Mouse (Mus musculus) intestine, postnatal 0 days (tissue): ENCODE results near the gene Megf11. TPM values are rescaled to one million over a fixed set of nuclear protein-coding genes. Genes with fewer than 3 reads are reported as not detected.

Experiments
- ATAC-seq: fragments of 200-750 bp; cut with Nextera tagmentation; 2 replicates; pipeline ENCODE4 v1.8.0; 2017; ENCODE audit warnings: mild to moderate bottlenecking, moderate TSS enrichment, moderate library complexity
- H3K27ac ChIP-seq: fragments of 300-500 bp; sonication (generic); 2 replicates; pipeline ENCODE4 v1.5.1; 2014; ENCODE audit warnings: mild to moderate bottlenecking, low read depth, low read length, moderate library complexity
- H3K27me3 ChIP-seq: fragments of 300-500 bp; sonication (generic); replicated peaks from 2 replicates; pipeline ENCODE4 v1.6.1; 2014; ENCODE audit warnings: low read length, mixed read lengths; ENCODE audit not compliant: control insufficient read depth, insufficient read depth
- H3K36me3 ChIP-seq: fragments of 300-500 bp; sonication (generic); 2 replicates; pipeline ENCODE4 v1.6.1; 2014; ENCODE audit warnings: mild to moderate bottlenecking, moderate library complexity; ENCODE audit not compliant: control insufficient read depth, insufficient read depth
- H3K4me1 ChIP-seq: fragments of 300-500 bp; sonication (generic); replicated peaks from 2 replicates; pipeline ENCODE4 v1.6.1; 2014; ENCODE audit warnings: antibody characterized with exemption, low read length, mixed read lengths; ENCODE audit not compliant: control insufficient read depth, insufficient read depth
- H3K4me2 ChIP-seq: fragments of 300-500 bp; sonication (generic); replicated peaks from 2 replicates; pipeline ENCODE4 v1.6.1; 2014; ENCODE audit warnings: low read depth, mild to moderate bottlenecking, moderate library complexity
- H3K4me3 ChIP-seq: fragments of 300-500 bp; sonication (generic); 2 replicates; pipeline ENCODE4 v1.5.1; 2014; ENCODE audit warnings: low read depth, low read length
- H3K9ac ChIP-seq: fragments of 300-500 bp; sonication (generic); 2 replicates; pipeline ENCODE4 v1.6.1; 2014; ENCODE audit warnings: mild to moderate bottlenecking, low read depth, low read length
- H3K9me3 ChIP-seq: fragments of 300-500 bp; sonication (generic); 2 replicates; pipeline ENCODE4 v1.6.1; 2016; ENCODE audit warnings: mixed run types; ENCODE audit not compliant: control insufficient read depth
- CTCF ChIP-seq: sonication (generic); IDR thresholded peaks from 2 replicates; pipeline ENCODE4 v1.5.1; 2016; ENCODE audit warnings: low read depth, mild to moderate bottlenecking, control low read depth, antibody characterized with exemption, moderate library complexity
- WGBS: fragments of 180-500 bp; shearing (Covaris S2); extraction: QIAGEN DNeasy Blood & Tissue Kit; methylation state at CpG from one replicate; pipeline ENCODE4 v1.1.7; 2014; 5-methylcytosine and 5-hydroxymethylcytosine counted together
- polyA plus RNA-seq: library from polyadenylated mRNA; unstranded; fragments of >200 nt; fragmentation: Nextera tagmentation; extraction: Ambion mirVana; gene quantifications from 2 replicates; pipeline ENCODE4 v1.2.1, GENCODE M21; 2015

The Megf11 gene
- polyA plus RNA-seq, 1 experiment from 2014 or later, result 0.69 TPM

DNA sequence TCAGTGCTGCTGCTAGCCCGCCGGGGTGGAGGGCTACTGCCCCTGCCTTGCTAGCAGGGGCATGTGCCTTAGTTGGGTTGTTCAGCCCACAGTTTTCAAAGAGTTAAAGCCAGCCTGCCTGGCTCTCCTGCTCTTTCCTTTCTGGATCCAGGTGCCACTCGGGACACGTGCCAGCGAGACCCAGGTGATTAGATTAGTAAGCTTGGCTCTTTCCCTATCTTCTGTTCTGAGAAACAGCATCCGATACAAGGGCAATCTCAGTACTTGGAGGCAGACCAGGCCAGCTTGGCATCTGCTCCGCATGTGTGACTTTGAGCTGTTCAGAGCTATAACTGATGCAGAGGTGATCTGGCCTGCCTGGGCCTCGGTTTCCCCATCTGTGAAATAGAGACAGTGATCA lies 209.0 kb downstream of the Megf11 start:
- H3K36me3 ChIP-seq, result no peaks in the 10 kb centered on the region
- H3K9ac ChIP-seq, result no peak overlapping the region
- H3K4me2 ChIP-seq, result no peak overlapping the region
- WGBS, result 51% methylated on average over 8 of the region's 8 CpGs
- TF ChIP-seq CTCF, result no peak
- H3K27ac ChIP-seq, result no peak overlapping the region
- no peaks in the 10 kb centered on the region for H3K27me3 ChIP-seq
- H3K9me3 ChIP-seq, result no peaks in the 10 kb centered on the region
- no peaks in the 10 kb centered on the region; the same call in 1 of the 2 replicates for H3K4me1 ChIP-seq
- H3K4me3 ChIP-seq, result no peak overlapping the region
- ATAC-seq, result no peak

DNA sequence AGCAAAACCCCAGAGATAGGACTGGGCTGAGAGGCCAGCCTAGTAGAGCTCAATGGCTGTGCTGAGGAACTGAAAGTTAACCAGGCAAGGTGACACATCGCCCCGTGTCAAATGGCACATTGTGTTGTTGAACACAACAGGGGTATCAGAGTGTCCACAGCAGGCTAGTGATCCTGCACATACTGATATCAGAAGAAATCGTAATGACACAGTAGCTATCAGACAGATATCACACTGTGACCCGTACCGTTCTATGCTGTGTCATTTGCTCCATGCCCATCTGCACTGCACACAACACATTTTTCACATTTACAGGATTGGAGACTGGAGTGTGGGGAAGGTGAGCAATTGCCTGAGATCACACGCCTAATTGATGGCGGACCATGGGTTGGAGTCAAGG lies 213.0 kb downstream of the Megf11 start:
- H3K4me2 ChIP-seq, result no peak overlapping the region

DNA sequence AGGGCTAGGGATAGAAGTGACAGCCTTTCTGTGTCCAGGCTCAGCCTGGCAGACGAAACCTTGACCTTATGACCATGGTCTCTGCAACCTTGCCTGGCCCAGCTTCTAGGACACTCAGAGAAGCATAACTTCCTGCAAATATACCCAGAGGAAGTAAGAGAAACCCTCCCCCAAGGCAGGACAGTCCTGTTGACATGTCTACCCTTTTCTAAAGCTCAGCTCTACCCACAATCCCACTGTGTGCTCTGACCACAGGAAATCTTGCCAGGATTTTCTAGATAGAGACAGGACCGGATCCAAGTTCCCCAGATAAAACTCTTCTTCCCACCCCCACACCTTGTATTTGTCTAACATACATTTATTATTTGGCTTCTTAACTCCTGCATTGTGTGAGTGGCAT lies 215.3 kb downstream of the Megf11 start:
- Histone ChIP-seq H3K27ac (no peak overlapping the region), H3K4me2 (no peak overlapping the region), H3K27me3 (no peaks in the 10 kb centered on the region), H3K4me3 (no peak overlapping the region), H3K36me3 (no peaks in the 10 kb centered on the region), H3K9me3 (no peaks in the 10 kb centered on the region), H3K9ac (no peak overlapping the region), H3K4me1 (0 out of 2 replicates have a peak, but pooled peaks cover 2% of the 10 kb centered on the region)
- ATAC-seq, result no peak
- TF ChIP-seq CTCF, result no peak
- WGBS, result 59% methylated on average over 2 of the region's 2 CpGs

More for the DNA sequence above, 213.0 kb downstream of the Megf11 start:
- H3K9me3 ChIP-seq, result no peaks in the 10 kb centered on the region
- H3K9ac ChIP-seq, result no peak overlapping the region
- no peaks in the 10 kb centered on the region for H3K36me3 ChIP-seq
- ATAC-seq, result no peak
- H3K4me1 ChIP-seq, result no peaks in the 10 kb centered on the region
- 93% methylated on average over 7 of the region's 7 CpGs for WGBS
- H3K27ac ChIP-seq, result no peak overlapping the region
- no peaks in the 10 kb centered on the region for H3K27me3 ChIP-seq
- H3K4me3 ChIP-seq, result no peak overlapping the region
- no peak for TF ChIP-seq CTCF

DNA sequence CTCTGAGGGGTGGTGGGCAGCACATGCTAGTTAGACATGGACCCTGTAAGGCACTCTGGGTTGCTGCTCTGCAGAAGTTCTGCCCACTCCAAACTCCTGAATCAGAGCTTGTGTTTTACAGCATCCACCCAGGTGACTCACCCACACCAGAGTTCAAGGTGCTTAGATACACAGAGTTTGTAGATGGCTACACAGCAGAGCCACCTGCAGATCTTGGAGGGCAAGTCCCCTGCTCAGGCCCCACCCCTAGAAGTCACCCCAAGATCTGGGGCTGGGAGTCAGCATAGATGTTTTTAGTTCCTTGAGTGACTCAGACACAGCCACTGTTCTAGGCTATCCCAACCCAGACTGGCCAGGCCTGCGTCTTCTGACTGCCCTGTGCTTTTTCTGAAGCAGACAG lies 217.5 kb downstream of the Megf11 start:
- no peak overlapping the region for H3K4me2 ChIP-seq
- no peak overlapping the region for H3K27ac ChIP-seq
- H3K4me3 ChIP-seq, result no peak overlapping the region
- no peak overlapping the region for H3K9ac ChIP-seq
- no peaks in the 10 kb centered on the region for H3K9me3 ChIP-seq
- ATAC-seq, result peak; percentile 94
- peak; percentile 41 for TF ChIP-seq CTCF
- H3K4me1 ChIP-seq, result 0 out of 2 replicates have a peak, but pooled peaks cover 2% of the 10 kb centered on the region
- WGBS, result 50% methylated on average over 1 of the region's 1 CpGs
- no peaks in the 10 kb centered on the region for H3K27me3 ChIP-seq
- no peaks in the 10 kb centered on the region for H3K36me3 ChIP-seq

DNA sequence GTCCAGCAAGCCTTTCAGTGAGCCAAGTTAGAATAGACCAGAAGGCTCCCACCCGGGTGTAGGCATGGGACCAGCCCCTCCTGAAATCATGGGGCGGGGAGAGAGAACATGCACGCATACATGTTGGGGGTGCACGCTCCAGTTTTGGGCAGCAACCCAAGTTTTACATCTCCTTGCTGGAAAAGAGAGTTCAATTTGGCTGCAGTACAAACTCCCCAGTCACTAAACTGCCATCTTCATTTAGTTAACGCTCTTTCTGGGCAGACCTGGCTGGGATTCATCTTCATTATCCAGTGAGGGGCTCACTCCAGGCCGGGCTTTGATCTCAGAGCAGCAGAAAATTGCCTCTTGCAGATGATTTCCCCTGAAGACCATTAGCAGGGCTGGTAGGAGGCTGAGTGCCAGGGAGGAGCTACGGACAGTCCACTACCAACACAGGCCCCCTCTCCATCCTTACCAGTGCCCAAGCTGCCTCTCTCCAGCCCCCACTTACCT lies 218.8 kb downstream of the Megf11 start:
- no peak overlapping the region for H3K27ac ChIP-seq
- no peak for TF ChIP-seq CTCF
- H3K4me3 ChIP-seq, result no peak overlapping the region
- no peak overlapping the region for H3K4me2 ChIP-seq
- WGBS, result 61% methylated on average over 7 of the region's 7 CpGs
- 0 out of 2 replicates have a peak, but pooled peaks cover 2% of the 10 kb centered on the region for H3K4me1 ChIP-seq
- no peak overlapping the region for H3K9ac ChIP-seq
- no peaks in the 10 kb centered on the region for H3K9me3 ChIP-seq
- no peak for ATAC-seq
- H3K36me3 ChIP-seq, result no peaks in the 10 kb centered on the region
- H3K27me3 ChIP-seq, result no peaks in the 10 kb centered on the region

DNA sequence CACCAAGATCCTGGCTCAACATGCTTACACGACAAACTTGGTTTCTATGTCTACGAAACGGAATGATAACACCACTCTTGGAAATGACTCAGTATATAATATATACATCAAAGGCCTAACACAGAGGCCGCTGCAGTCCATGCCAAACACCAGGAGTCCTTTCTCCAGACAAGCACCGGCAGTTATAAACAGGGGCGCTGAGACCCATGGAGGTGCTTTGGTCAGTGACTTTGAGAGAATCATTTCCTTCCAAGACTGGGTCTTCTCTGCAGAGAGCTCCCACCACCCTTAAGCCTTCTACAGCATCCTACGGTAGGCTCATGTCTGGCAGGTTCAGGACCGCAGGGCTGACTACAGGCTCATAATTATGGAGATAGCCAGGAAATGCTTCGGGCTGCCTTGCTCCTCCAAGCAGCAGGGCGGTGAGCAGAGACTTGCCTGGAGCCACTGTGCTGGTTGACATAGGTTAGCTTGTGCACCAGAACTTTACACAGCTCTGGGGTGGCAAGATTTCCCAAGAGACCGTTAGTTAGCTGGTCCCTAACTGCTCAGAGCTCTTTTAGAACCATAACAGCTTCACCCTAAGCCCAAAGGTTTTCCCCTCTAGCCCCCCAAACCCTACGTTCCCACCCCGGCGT lies 219.8 kb downstream of the Megf11 start:
- 0 out of 2 replicates have a peak, but pooled peaks cover 2% of the 10 kb centered on the region for H3K4me1 ChIP-seq
- H3K4me3 ChIP-seq, result no peak overlapping the region
- H3K27me3 ChIP-seq, result no peaks in the 10 kb centered on the region
- no peak overlapping the region for H3K9ac ChIP-seq
- ATAC-seq, result no peak
- no peaks in the 10 kb centered on the region for H3K9me3 ChIP-seq
- WGBS, result 65% methylated on average over 14 of the region's 14 CpGs
- no peak for TF ChIP-seq CTCF
- no peaks in the 10 kb centered on the region for H3K36me3 ChIP-seq
- H3K4me2 ChIP-seq, result no peak overlapping the region
- no peak overlapping the region for H3K27ac ChIP-seq
